Mouse (Mus musculus): ENCODE results near the gene Bex4. TPM values are rescaled to one million over a fixed set of nuclear protein-coding genes. Genes with fewer than 3 reads are reported as not detected.
A peak's percentile ranks its signal among the peaks of the same experiment; 100 is the strongest.
"Not testable (repeated sequence)": the region's sequence is repeated elsewhere in the genome, so short reads cannot be mapped to it uniquely, and the experiment has no call there.

Bex4 gene
- 34.1 and 35.0 TPM in 2 replicates for polyA plus RNA-seq (2014; fragmentation: Nextera tagmentation; extraction: Ambion mirVana)

- peak; percentile 94 for ATAC-seq (ENCODE audit: low read depth)
- not testable (repeated sequence) for H3K9ac ChIP-seq (ENCODE audit: low read depth, low read length)
These were observed at the start of gene Bex4 for GRCm38 (mm10) chrX:136138827-136139639. Gene Bex4 (plus strand): TSS chrX:136138996.

GRCm38 (mm10) chrX:136092497-136093279 lies 46.1 kb upstream of the Bex4 start:
- H3K4me2 ChIP-seq (ENCODE audit: low read depth, low read length), result no peak overlapping the region
- DNase-seq (ENCODE audit: low spot score) (no peak), ATAC-seq (ENCODE audit: low read depth) (no peak)
- no peaks in the 10 kb centered on the region for H3K9me3 ChIP-seq (ENCODE audit: control insufficient read depth, low read length)
- no peaks in the 10 kb centered on the region for H3K36me3 ChIP-seq (ENCODE audit: control insufficient read depth, insufficient read depth, low read length)
- H3K4me1 ChIP-seq (ENCODE audit: control insufficient read depth, insufficient read depth, low read length), result no peaks in the 10 kb centered on the region
- H3K4me3 ChIP-seq (ENCODE audit: low read depth, low read length), result no peak overlapping the region
- 38% methylated on average over 2 of the region's 2 CpGs for WGBS
- H3K9ac ChIP-seq (ENCODE audit: low read depth, low read length), result no peak overlapping the region
- H3K27ac ChIP-seq (replicated peaks; ENCODE audit: low read depth, low read length), result no peak overlapping the region
- peaks cover 2% of the 10 kb centered on the region; the same call in 1 of the 2 replicates for H3K27me3 ChIP-seq (replicated peaks; ENCODE audit: control insufficient read depth, insufficient read depth, low read length)

More at GRCm38 (mm10) chrX:136138827-136139639, at the start of gene Bex4:
- Histone ChIP-seq H3K4me2 (ENCODE audit: low read depth, low read length) (peak within 1 kb of the TSS; percentile 44), H3K4me3 (ENCODE audit: low read depth, low read length) (peak within 1 kb of the TSS; percentile 33)
- DNase-seq (ENCODE audit: low spot score); H3K4me1 ChIP-seq (ENCODE audit: control insufficient read depth, insufficient read depth, low read length); H3K36me3 ChIP-seq (ENCODE audit: control insufficient read depth, insufficient read depth, low read length); H3K9me3 ChIP-seq (ENCODE audit: control insufficient read depth, low read length); H3K27ac ChIP-seq (replicated peaks; ENCODE audit: low read depth, low read length); H3K27me3 ChIP-seq (replicated peaks; ENCODE audit: control insufficient read depth, insufficient read depth, low read length): not testable (repeated sequence)
- WGBS, result 49% methylated on average over 8 of the region's 64 CpGs

DNA sequence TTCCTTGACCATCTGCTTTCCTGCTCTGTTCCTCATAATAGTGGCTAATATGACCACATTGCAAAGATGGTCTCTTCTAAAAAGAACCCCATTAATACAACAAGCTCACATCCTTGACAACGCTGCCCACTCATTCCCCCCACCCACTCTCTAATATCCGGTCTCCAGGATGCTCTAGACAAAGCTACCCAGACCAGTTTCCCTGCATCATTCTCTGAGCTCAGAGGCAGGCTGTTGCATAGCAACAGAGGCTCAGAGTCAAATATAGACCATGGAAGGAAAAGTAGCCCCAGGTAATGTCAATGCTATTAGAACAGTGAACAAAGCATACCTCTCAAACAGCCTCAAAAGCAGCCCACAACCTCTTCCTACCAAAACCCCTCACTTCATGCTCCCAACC lies 44.4 kb upstream of the Bex4 start:
- WGBS, result 55% methylated on average over 2 of the region's 2 CpGs
- ATAC-seq (ENCODE audit: low read depth), result no peak
- H3K9ac ChIP-seq (ENCODE audit: low read depth, low read length), result no peak overlapping the region

GRCm38 (mm10) chrX:136104046-136104723 lies 34.6 kb upstream of the Bex4 start:
- peaks cover 6% of the 10 kb centered on the region; the same call in 1 of the 2 replicates for H3K27me3 ChIP-seq (replicated peaks; ENCODE audit: control insufficient read depth, insufficient read depth, low read length)
- H3K4me1 ChIP-seq (ENCODE audit: control insufficient read depth, insufficient read depth, low read length), result no peaks in the 10 kb centered on the region
- no peak overlapping the region for H3K4me2 ChIP-seq (ENCODE audit: low read depth, low read length)
- H3K9ac ChIP-seq (ENCODE audit: low read depth, low read length), result no peak overlapping the region
- H3K36me3 ChIP-seq (ENCODE audit: control insufficient read depth, insufficient read depth, low read length), result no peaks in the 10 kb centered on the region
- ATAC-seq (ENCODE audit: low read depth) (no peak), DNase-seq (ENCODE audit: low spot score) (no peak)
- H3K4me3 ChIP-seq (ENCODE audit: low read depth, low read length), result no peak overlapping the region
- H3K27ac ChIP-seq (replicated peaks; ENCODE audit: low read depth, low read length), result no peak overlapping the region
- H3K9me3 ChIP-seq (ENCODE audit: control insufficient read depth, low read length), result no peaks in the 10 kb centered on the region
- 64% methylated on average over 4 of the region's 4 CpGs for WGBS

More for the DNA sequence above, 44.4 kb upstream of the Bex4 start:
- Histone ChIP-seq H3K27ac (replicated peaks; ENCODE audit: low read depth, low read length) (no peak overlapping the region), H3K4me1 (ENCODE audit: control insufficient read depth, insufficient read depth, low read length) (no peaks in the 10 kb centered on the region), H3K27me3 (replicated peaks; ENCODE audit: control insufficient read depth, insufficient read depth, low read length) (peaks cover 2% of the 10 kb centered on the region; the same call in 1 of the 2 replicates), H3K4me2 (ENCODE audit: low read depth, low read length) (no peak overlapping the region), H3K9me3 (ENCODE audit: control insufficient read depth, low read length) (no peaks in the 10 kb centered on the region), H3K36me3 (ENCODE audit: control insufficient read depth, insufficient read depth, low read length) (no peaks in the 10 kb centered on the region), H3K4me3 (ENCODE audit: low read depth, low read length) (no peak overlapping the region)
- DNase-seq (ENCODE audit: low spot score), result no peak

DNA sequence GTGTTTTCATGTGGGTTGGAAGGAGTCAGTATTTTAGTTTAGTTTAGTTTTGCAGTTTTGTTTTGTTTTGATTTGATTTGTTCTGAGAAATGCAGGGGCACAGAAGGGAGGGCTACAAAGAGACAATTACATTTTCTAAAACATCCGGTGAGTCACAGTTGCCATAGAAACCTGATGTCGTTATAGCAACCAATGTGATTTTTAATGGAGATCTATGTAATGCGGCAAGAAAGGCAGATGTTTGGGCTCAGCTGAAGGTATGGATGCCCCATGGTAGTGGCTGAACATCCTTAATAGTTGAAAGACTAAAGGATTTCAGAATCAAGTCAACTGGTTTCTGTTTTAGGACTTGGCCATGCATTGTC lies 34.1 kb upstream of the Bex4 start:
- no peak overlapping the region for H3K9ac ChIP-seq (ENCODE audit: low read depth, low read length)
- no peak overlapping the region for H3K27ac ChIP-seq (replicated peaks; ENCODE audit: low read depth, low read length)
- 64% methylated on average over 3 of the region's 3 CpGs for WGBS
- no peak overlapping the region for H3K4me3 ChIP-seq (ENCODE audit: low read depth, low read length)
- ATAC-seq (ENCODE audit: low read depth) (no peak), DNase-seq (ENCODE audit: low spot score) (no peak)
- H3K4me2 ChIP-seq (ENCODE audit: low read depth, low read length), result no peak overlapping the region
- no peaks in the 10 kb centered on the region for H3K9me3 ChIP-seq (ENCODE audit: control insufficient read depth, low read length)
- H3K36me3 ChIP-seq (ENCODE audit: control insufficient read depth, insufficient read depth, low read length), result no peaks in the 10 kb centered on the region
- peaks cover 6% of the 10 kb centered on the region; the same call in 1 of the 2 replicates for H3K27me3 ChIP-seq (replicated peaks; ENCODE audit: control insufficient read depth, insufficient read depth, low read length)
- no peaks in the 10 kb centered on the region for H3K4me1 ChIP-seq (ENCODE audit: control insufficient read depth, insufficient read depth, low read length)

DNA sequence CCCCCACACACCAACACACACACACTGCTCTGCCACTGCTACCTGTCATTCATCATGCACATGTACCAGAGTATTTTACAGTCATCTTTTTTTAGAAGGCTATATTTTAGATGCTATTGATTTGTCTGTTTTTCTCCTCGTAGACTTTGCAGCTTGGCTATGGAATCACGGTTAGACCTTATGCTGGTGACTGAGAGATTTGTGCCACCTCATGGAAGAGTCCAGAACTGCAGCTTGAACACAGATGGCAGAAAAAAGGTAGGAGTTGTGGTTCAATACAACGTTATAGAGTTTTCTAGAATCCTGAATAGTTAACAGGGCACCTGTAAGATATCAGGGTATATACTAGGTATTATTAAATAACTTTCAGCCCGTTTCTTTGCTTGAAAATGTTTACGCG lies 30.9 kb upstream of the Bex4 start:
- no peak overlapping the region for H3K4me3 ChIP-seq (ENCODE audit: low read depth, low read length)
- no peak overlapping the region for H3K27ac ChIP-seq (replicated peaks; ENCODE audit: low read depth, low read length)
- ATAC-seq (ENCODE audit: low read depth) (no peak), DNase-seq (ENCODE audit: low spot score) (peak; percentile 19)
- H3K9ac ChIP-seq (ENCODE audit: low read depth, low read length), result no peak overlapping the region
- no peaks in the 10 kb centered on the region for H3K36me3 ChIP-seq (ENCODE audit: control insufficient read depth, insufficient read depth, low read length)
- peaks cover 17% of the 10 kb centered on the region; the same call in 1 of the 2 replicates for H3K27me3 ChIP-seq (replicated peaks; ENCODE audit: control insufficient read depth, insufficient read depth, low read length)
- no peak overlapping the region for H3K4me2 ChIP-seq (ENCODE audit: low read depth, low read length)
- no peaks in the 10 kb centered on the region for H3K4me1 ChIP-seq (ENCODE audit: control insufficient read depth, insufficient read depth, low read length)
- 39% methylated on average over 6 of the region's 6 CpGs for WGBS
- no peaks in the 10 kb centered on the region for H3K9me3 ChIP-seq (ENCODE audit: control insufficient read depth, low read length)

DNA sequence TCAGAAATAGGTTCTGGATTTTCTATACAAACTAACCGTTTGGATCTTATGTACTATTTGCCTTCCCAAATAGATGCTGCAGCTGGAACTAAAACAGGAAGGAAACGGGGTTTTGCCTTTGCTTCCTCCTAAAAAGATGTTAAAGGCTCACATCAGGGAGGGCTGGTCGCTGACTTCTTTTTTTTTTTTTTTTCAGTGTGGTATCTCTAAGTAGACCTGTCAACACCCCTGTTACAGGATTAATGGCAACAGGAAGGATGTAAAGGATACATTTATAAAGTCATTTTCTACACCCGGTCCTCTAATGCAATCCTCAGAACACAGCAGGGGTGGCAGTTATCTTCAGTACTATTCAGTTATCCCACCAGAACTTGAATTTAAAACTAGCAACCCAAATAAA lies 23.8 kb upstream of the Bex4 start:
- no peaks in the 10 kb centered on the region for H3K9me3 ChIP-seq (ENCODE audit: control insufficient read depth, low read length)
- H3K4me3 ChIP-seq (ENCODE audit: low read depth, low read length), result peak overlapping the region; percentile 41
- H3K4me2 ChIP-seq (ENCODE audit: low read depth, low read length), result peak overlapping the region; percentile 63
- no peaks in the 10 kb centered on the region for H3K36me3 ChIP-seq (ENCODE audit: control insufficient read depth, insufficient read depth, low read length)
- 43% methylated on average over 4 of the region's 4 CpGs for WGBS
- no peak overlapping the region for H3K27ac ChIP-seq (replicated peaks; ENCODE audit: low read depth, low read length)
- DNase-seq (ENCODE audit: low spot score) (no peak), ATAC-seq (ENCODE audit: low read depth) (no peak)
- no peaks in the 10 kb centered on the region for H3K4me1 ChIP-seq (ENCODE audit: control insufficient read depth, insufficient read depth, low read length)
- H3K9ac ChIP-seq (ENCODE audit: low read depth, low read length), result no peak overlapping the region
- peaks cover 16% of the 10 kb centered on the region for H3K27me3 ChIP-seq (replicated peaks; ENCODE audit: control insufficient read depth, insufficient read depth, low read length)

DNA sequence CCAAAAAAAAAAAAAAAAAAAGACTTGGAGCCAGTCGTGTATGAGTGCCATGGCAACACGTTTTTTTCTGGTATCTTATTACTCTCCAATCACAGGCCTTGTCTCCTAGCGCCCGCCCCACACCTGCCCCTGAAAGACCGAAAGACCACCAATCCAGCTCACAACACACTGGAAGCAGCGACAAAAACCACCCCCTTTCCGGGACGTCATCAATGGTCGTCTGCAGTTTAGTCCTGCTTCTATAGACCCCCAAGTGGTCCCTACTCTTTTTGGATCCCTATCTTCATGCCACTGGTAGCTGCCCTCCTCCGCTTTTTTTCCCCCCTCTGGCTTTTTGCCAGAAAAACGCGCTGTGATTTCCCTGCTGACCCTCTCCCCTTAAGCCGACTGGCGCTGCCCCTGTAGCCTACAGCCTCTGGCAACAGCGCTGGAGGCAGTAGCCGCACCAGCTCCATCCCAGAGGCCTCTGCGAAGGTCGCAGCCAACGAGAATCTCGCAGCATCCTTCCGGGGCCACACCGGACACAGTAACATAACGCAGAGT lies 23.3 kb upstream of the Bex4 start:
- ATAC-seq (ENCODE audit: low read depth), result peak; percentile 99
- no peaks in the 10 kb centered on the region for H3K9me3 ChIP-seq (ENCODE audit: control insufficient read depth, low read length)
- no peaks in the 10 kb centered on the region for H3K36me3 ChIP-seq (ENCODE audit: control insufficient read depth, insufficient read depth, low read length)
- no peak overlapping the region; the same call in 1 of the 2 replicates for H3K27ac ChIP-seq (replicated peaks; ENCODE audit: low read depth, low read length)
- H3K4me2 ChIP-seq (ENCODE audit: low read depth, low read length), result peak overlapping the region; percentile 63
- WGBS, result 25% methylated on average over 23 of the region's 23 CpGs
- peak; percentile 93 for DNase-seq (ENCODE audit: low spot score)
- peaks cover 12% of the 10 kb centered on the region for H3K27me3 ChIP-seq (replicated peaks; ENCODE audit: control insufficient read depth, insufficient read depth, low read length)
- H3K9ac ChIP-seq (ENCODE audit: low read depth, low read length), result peak overlapping the region; percentile 56
- peak overlapping the region; percentile 41 for H3K4me3 ChIP-seq (ENCODE audit: low read depth, low read length)
- H3K4me1 ChIP-seq (ENCODE audit: control insufficient read depth, insufficient read depth, low read length), result no peaks in the 10 kb centered on the region
